Mouse (Mus musculus): Measurements from ENCODE around the gene Svop. TPM values are rescaled to one million over a fixed set of nuclear protein-coding genes. Genes with fewer than 3 reads are reported as not detected.
A peak's percentile ranks its signal among the peaks of the same experiment; 100 is the strongest.

The Svop gene
- polyA plus RNA-seq, 1 experiment from 2014 or later: 90.0 TPM

DNA sequence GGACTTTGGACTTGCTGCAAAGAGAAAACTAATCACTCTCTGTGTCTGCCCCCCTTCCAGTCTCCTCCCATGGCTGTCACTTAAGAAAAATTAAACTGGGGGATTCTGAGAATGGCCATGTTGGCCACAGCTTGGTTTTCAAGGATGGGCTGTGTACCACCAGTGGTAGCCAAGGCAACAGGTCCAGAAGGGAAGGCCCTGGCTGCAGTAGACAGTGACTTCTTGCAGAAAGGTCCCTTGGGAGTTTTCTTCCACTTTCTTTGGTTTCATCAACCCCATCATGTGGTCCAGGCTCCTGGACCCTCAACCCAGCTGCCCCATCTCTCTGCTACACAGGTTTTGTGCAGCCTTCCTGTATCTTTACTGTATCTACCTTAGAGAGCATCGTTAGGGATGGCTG, 50.5 kb downstream of the Svop start:
- Histone ChIP-seq H3K4me1 (no peaks in the 10 kb centered on the region), H3K27me3 (replicated peaks) (no peaks in the 10 kb centered on the region), H3K9ac (replicated peaks) (no peak overlapping the region), H3K4me3 (replicated peaks) (no peak overlapping the region), H3K27ac (replicated peaks) (no peak overlapping the region), H3K9me3 (replicated peaks) (no peaks in the 10 kb centered on the region), H3K36me3 (peaks cover 47% of the 10 kb centered on the region), H3K4me2 (no peak overlapping the region)
- no peak for ATAC-seq (ENCODE audit: low FRiP score)
- 74% methylated on average over 1 of the region's 1 CpGs for WGBS

DNA sequence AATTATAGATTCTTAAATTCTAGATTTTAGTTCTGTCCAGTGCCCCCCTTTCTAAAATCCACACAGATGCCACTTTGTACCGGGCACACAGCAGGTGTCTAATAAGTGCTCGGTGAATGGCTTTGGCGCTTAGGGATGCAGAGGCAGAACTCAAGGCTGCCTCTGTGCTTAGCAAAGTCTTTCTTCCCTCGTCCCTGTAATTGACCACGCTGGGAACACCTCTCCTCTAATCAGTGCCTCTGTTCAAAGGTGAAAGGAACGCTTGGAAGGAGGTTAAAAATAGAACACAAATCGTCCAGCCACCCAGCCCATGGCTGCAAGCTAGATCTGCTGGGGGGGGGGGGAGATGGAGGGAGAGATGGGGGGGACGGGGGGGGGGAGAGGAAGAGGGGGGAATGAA, 50.9 kb downstream of the Svop start:
- H3K4me3 ChIP-seq (replicated peaks): no peak overlapping the region
- no peak for ATAC-seq (ENCODE audit: low FRiP score)
- no peaks in the 10 kb centered on the region for H3K9me3 ChIP-seq (replicated peaks)
- H3K4me2 ChIP-seq: no peak overlapping the region
- no peak overlapping the region for H3K9ac ChIP-seq (replicated peaks)
- no peaks in the 10 kb centered on the region for H3K27me3 ChIP-seq (replicated peaks)
- no peaks in the 10 kb centered on the region for H3K4me1 ChIP-seq
- no peak overlapping the region for H3K27ac ChIP-seq (replicated peaks)
- peaks cover 47% of the 10 kb centered on the region for H3K36me3 ChIP-seq
- 16% methylated on average over 7 of the region's 8 CpGs for WGBS

GRCm38 (mm10) chr5:114035111-114035510, 56.3 kb downstream of the Svop start:
- no peak for ATAC-seq (ENCODE audit: low FRiP score)
- Histone ChIP-seq H3K4me3 (replicated peaks) (no peak overlapping the region), H3K4me1 (no peaks in the 10 kb centered on the region), H3K9ac (replicated peaks) (no peak overlapping the region), H3K9me3 (replicated peaks) (no peaks in the 10 kb centered on the region), H3K36me3 (peaks cover 35% of the 10 kb centered on the region; the same call in 1 of the 2 replicates), H3K27me3 (replicated peaks) (no peaks in the 10 kb centered on the region), H3K27ac (replicated peaks) (no peak overlapping the region), H3K4me2 (no peak overlapping the region)
- 49% methylated on average over 10 of the region's 10 CpGs for WGBS

DNA sequence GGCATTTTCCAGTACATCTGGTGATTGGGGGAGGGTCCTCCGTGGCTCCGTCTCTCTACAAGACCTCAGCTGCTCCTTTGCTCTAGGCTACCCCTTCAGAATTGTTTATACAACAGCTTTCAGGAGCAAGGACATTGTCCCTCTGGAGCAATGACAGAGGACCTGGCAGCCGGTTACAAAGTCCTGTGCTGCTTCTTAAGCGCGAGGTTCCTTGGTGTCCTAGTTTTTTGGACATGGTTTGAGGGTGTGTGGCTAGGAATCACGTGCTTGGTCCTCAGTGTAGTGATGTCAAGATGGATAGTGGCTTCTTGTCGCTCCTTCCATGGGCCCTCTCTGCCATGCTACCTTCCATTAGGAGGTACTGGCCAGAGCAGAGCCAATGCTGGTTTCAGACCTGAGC, 57.0 kb downstream of the Svop start:
- Histone ChIP-seq H3K4me2 (no peak overlapping the region), H3K9me3 (replicated peaks) (no peaks in the 10 kb centered on the region), H3K9ac (replicated peaks) (no peak overlapping the region), H3K4me1 (no peaks in the 10 kb centered on the region), H3K36me3 (peaks cover 39% of the 10 kb centered on the region; the same call in 1 of the 2 replicates), H3K27me3 (replicated peaks) (no peaks in the 10 kb centered on the region), H3K27ac (replicated peaks) (no peak overlapping the region), H3K4me3 (replicated peaks) (no peak overlapping the region)
- 87% methylated on average over 7 of the region's 7 CpGs for WGBS
- no peak for ATAC-seq (ENCODE audit: low FRiP score)

- Histone ChIP-seq H3K27me3 (replicated peaks) (no peaks in the 10 kb centered on the region), H3K4me1 (no peaks in the 10 kb centered on the region), H3K4me3 (replicated peaks) (no peak overlapping the region), H3K9ac (replicated peaks) (no peak overlapping the region), H3K27ac (replicated peaks) (no peak overlapping the region), H3K36me3 (peaks cover 32% of the 10 kb centered on the region), H3K9me3 (replicated peaks) (no peaks in the 10 kb centered on the region), H3K4me2 (no peak overlapping the region)
- ATAC-seq (ENCODE audit: low FRiP score): no peak
- WGBS: 89% methylated on average over 3 of the region's 3 CpGs
Observed at GRCm38 (mm10) chr5:114032161-114032763, 59.1 kb downstream of the Svop start.

GRCm38 (mm10) chr5:114030652-114031051, 60.7 kb downstream of the Svop start:
- Histone ChIP-seq H3K4me3 (replicated peaks) (no peak overlapping the region), H3K27me3 (replicated peaks) (no peaks in the 10 kb centered on the region), H3K4me2 (no peak overlapping the region), H3K36me3 (peaks cover 29% of the 10 kb centered on the region), H3K27ac (replicated peaks) (no peak overlapping the region), H3K4me1 (no peaks in the 10 kb centered on the region), H3K9ac (replicated peaks) (no peak overlapping the region), H3K9me3 (replicated peaks) (no peaks in the 10 kb centered on the region)
- ATAC-seq (ENCODE audit: low FRiP score): no peak
- 94% methylated on average over 12 of the region's 12 CpGs for WGBS

DNA sequence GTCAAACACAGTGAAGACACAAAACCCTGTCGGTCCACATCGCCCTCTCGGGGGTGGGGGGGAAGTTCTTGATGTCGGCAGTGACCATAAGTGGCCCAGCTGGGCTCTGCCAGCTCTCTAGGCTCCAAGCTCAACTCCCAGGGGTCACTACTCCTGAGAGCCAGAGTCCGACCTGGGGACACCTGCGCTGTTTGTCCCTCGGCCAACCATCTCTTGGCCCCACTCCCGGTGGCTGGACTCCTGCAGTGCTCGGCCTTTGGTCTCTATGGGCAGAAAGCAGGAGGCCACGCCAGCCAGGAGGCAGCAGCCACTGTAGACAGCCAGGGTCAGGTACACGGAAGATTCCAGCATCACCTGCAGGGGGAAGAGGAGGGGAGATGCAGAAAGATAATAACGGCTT, 63.3 kb downstream of the Svop start:
- Histone ChIP-seq H3K4me2 (no peak overlapping the region), H3K9ac (replicated peaks) (no peak overlapping the region), H3K4me3 (replicated peaks) (no peak overlapping the region), H3K27ac (replicated peaks) (no peak overlapping the region), H3K36me3 (peaks cover 25% of the 10 kb centered on the region), H3K4me1 (peaks cover 11% of the 10 kb centered on the region), H3K9me3 (replicated peaks) (no peaks in the 10 kb centered on the region), H3K27me3 (replicated peaks) (no peaks in the 10 kb centered on the region)
- no peak for ATAC-seq (ENCODE audit: low FRiP score)
- 88% methylated on average over 12 of the region's 12 CpGs for WGBS

- Histone ChIP-seq H3K9ac (replicated peaks) (no peak overlapping the region), H3K9me3 (replicated peaks) (no peaks in the 10 kb centered on the region), H3K36me3 (peaks cover 19% of the 10 kb centered on the region), H3K27me3 (replicated peaks) (no peaks in the 10 kb centered on the region), H3K4me3 (replicated peaks) (no peak overlapping the region), H3K27ac (replicated peaks) (no peak overlapping the region), H3K4me1 (peaks cover 11% of the 10 kb centered on the region), H3K4me2 (no peak overlapping the region)
- WGBS: 90% methylated on average over 12 of the region's 12 CpGs
- no peak for ATAC-seq (ENCODE audit: low FRiP score)
Observed at GRCm38 (mm10) chr5:114027217-114027944, 64.0 kb downstream of the Svop start.

DNA sequence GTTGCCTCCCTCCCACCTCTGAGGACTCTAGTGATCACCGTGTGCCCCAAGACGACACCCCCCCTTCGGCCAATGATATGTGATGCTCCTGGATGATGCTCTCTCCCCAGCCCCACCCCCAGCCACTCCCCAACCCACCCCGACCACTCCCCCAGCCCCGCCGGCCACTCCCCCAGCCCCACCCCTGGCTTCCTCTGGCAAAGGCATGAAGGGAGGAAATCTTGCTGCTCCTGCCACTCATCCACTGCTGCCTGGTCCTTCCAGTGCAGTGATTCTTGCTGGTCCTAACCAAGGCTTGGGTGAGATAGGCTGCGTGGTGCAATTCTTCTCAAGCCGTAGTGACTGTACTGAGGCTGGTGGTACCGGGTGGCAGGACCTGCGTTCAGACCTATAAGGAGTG, 66.5 kb downstream of the Svop start:
- no peak overlapping the region for H3K27ac ChIP-seq (replicated peaks)
- peak; percentile 53 for ATAC-seq (ENCODE audit: low FRiP score)
- H3K4me1 ChIP-seq: peaks cover 11% of the 10 kb centered on the region
- no peaks in the 10 kb centered on the region for H3K27me3 ChIP-seq (replicated peaks)
- no peaks in the 10 kb centered on the region for H3K9me3 ChIP-seq (replicated peaks)
- H3K4me3 ChIP-seq (replicated peaks): no peak overlapping the region
- WGBS: 11% methylated on average over 10 of the region's 10 CpGs
- no peak overlapping the region for H3K9ac ChIP-seq (replicated peaks)
- H3K4me2 ChIP-seq: peak overlapping the region; percentile 37
- H3K36me3 ChIP-seq: peaks cover 13% of the 10 kb centered on the region

GRCm38 (mm10) chr5:114024390-114024789, 67.0 kb downstream of the Svop start:
- Histone ChIP-seq H3K9ac (replicated peaks) (no peak overlapping the region), H3K4me1 (peaks cover 11% of the 10 kb centered on the region), H3K4me3 (replicated peaks) (no peak overlapping the region), H3K4me2 (peak overlapping the region; percentile 37), H3K9me3 (replicated peaks) (no peaks in the 10 kb centered on the region), H3K27me3 (replicated peaks) (no peaks in the 10 kb centered on the region), H3K36me3 (peaks cover 9% of the 10 kb centered on the region), H3K27ac (replicated peaks) (no peak overlapping the region)
- WGBS: 64% methylated on average over 6 of the region's 6 CpGs
- ATAC-seq (ENCODE audit: low FRiP score): peak; percentile 14; the same call in 1 of the 2 replicates

DNA sequence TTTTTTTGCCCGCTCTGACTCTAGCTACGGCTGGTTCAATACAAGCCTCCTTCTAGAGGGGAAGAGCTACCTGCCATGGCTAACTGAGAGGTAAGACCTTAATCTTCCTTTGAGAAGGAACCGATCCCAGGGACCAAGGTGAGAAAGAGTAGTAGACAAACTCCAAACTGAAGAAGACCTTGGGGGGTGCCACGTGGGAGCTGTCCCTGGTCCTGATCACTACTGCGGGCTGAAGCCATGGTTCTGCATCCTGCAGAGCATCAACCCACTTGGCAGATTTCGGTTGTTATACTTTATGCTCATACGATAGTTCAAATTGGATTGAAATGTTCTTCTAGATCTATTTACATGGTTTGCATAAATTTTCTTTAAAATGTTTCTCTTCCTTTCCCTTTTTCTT, 76.2 kb downstream of the Svop start:
- H3K9ac ChIP-seq (replicated peaks): no peak overlapping the region
- 67% methylated on average over 7 of the region's 7 CpGs for WGBS
- no peak for ATAC-seq (ENCODE audit: low FRiP score)

GRCm38 (mm10) chr5:114009049-114009448, 82.3 kb downstream of the Svop start:
- ATAC-seq (ENCODE audit: low FRiP score): no peak
- Histone ChIP-seq H3K9ac (replicated peaks) (no peak overlapping the region), H3K36me3 (no peaks in the 10 kb centered on the region), H3K9me3 (replicated peaks) (no peaks in the 10 kb centered on the region), H3K4me1 (peaks cover 7% of the 10 kb centered on the region; the same call in 1 of the 2 replicates), H3K27me3 (replicated peaks) (no peaks in the 10 kb centered on the region), H3K4me3 (replicated peaks) (no peak overlapping the region), H3K27ac (replicated peaks) (no peak overlapping the region), H3K4me2 (no peak overlapping the region)
- 80% methylated on average over 4 of the region's 4 CpGs for WGBS

More for the DNA sequence above, 76.2 kb downstream of the Svop start:
- Histone ChIP-seq H3K4me2 (no peak overlapping the region), H3K4me1 (no peaks in the 10 kb centered on the region), H3K27me3 (replicated peaks) (no peaks in the 10 kb centered on the region), H3K9me3 (replicated peaks) (no peaks in the 10 kb centered on the region), H3K27ac (replicated peaks) (no peak overlapping the region), H3K36me3 (no peaks in the 10 kb centered on the region), H3K4me3 (replicated peaks) (no peak overlapping the region)

All from neural tube, embryonic 15.5 days (tissue).